Mouse (Mus musculus) stomach, postnatal 0 days (tissue): ENCODE measurements at regions not wholly inside any gene's neighbourhood (a gene's known extent, or its start where the extent isn't known, plus 50 kb on each side); places are given as distances from the start of the nearest gene placed in this dataset.

Experiments used
- ATAC-seq: fragments of 200-750 bp; cut with Nextera tagmentation; 2 replicates; pipeline ENCODE4 v1.8.0; 2017; ENCODE audit not compliant: low FRiP score, low TSS enrichment
- DNase-seq: peaks from one replicate; pipeline ENCODE4 v3.0.0-alpha.2; 2016; ENCODE audit warnings: low spot score
- H3K27ac ChIP-seq: fragments of 300-500 bp; sonication (generic); replicated peaks from 2 replicates; pipeline ENCODE4 v1.5.1; 2014; ENCODE audit warnings: mild to moderate bottlenecking, control low read depth
- H3K27me3 ChIP-seq: fragments of 300-500 bp; sonication (generic); 2 replicates; pipeline ENCODE4 v1.6.1; 2014; ENCODE audit warnings: low read length; ENCODE audit not compliant: control insufficient read depth, insufficient read depth
- H3K36me3 ChIP-seq: fragments of 300-500 bp; sonication (generic); 2 replicates; pipeline ENCODE4 v1.6.1; 2014; ENCODE audit warnings: low read length, mixed read lengths; ENCODE audit not compliant: control insufficient read depth, insufficient read depth
- H3K4me1 ChIP-seq: fragments of 300-500 bp; sonication (generic); replicated peaks from 2 replicates; pipeline ENCODE4 v1.6.1; 2014; ENCODE audit warnings: antibody characterized with exemption; ENCODE audit not compliant: control insufficient read depth, insufficient read depth
- H3K4me2 ChIP-seq: fragments of 300-500 bp; sonication (generic); replicated peaks from 2 replicates; pipeline ENCODE4 v1.6.1; 2014; ENCODE audit warnings: low read depth, mild to moderate bottlenecking, control low read depth, moderate library complexity
- H3K4me3 ChIP-seq: fragments of 300-500 bp; sonication (generic); 2 replicates; pipeline ENCODE4 v1.5.1; 2014; ENCODE audit warnings: low read depth, low read length, control low read depth
- H3K9ac ChIP-seq: fragments of 300-500 bp; sonication (generic); 2 replicates; pipeline ENCODE4 v1.6.1; 2014; ENCODE audit warnings: mild to moderate bottlenecking, low read length, control low read depth, mixed read lengths
- H3K9me3 ChIP-seq: fragments of 300-500 bp; sonication (generic); 2 replicates; pipeline ENCODE4 v1.6.1; 2016; ENCODE audit warnings: low read length; ENCODE audit not compliant: control insufficient read depth
- CTCF ChIP-seq: IDR thresholded peaks from 2 replicates; pipeline ENCODE4 v1.5.1; 2016; ENCODE audit warnings: antibody characterized with exemption, low read depth, mild to moderate bottlenecking, moderate library complexity
- EP300 ChIP-seq: optimal IDR thresholded peaks from 2 replicates; pipeline ENCODE3; 2016; ENCODE audit warnings: antibody characterized with exemption
- WGBS: fragments of 180-500 bp; shearing (Covaris S2); extraction: QIAGEN DNeasy Blood & Tissue Kit; methylation state at CpG from one replicate; pipeline ENCODE4 v1.1.7; 2014; 5-methylcytosine and 5-hydroxymethylcytosine counted together

DNA sequence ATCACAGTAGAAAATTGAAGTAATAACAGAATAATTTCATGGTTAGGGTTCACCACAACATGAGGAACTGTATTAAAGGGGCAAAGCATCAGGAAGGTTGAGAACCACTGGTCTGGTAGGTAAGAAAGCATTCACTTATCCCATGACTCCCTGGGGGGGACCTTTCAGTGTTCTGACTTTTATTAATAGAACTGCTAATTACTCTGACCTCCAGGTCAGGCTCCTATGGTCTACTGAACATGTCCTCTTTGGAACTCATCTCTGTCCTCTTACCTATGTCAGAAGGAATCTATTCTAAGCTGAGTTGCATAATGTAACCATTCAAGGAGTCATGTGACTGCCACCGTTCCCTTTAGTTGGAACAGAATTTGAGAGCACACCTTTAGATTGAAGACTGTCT lies 65.3 kb upstream of the Igfbp5 start:
- TF ChIP-seq EP300 (no peak), CTCF (no peak)
- H3K4me1 ChIP-seq, result peaks cover 1% of the 10 kb centered on the region; the same call in 1 of the 2 replicates
- no peak overlapping the region for H3K4me3 ChIP-seq
- H3K27me3 ChIP-seq, result no peaks in the 10 kb centered on the region
- DNase-seq (no peak), ATAC-seq (no peak)
- WGBS, result 86% methylated on average over 1 of the region's 1 CpGs
- no peaks in the 10 kb centered on the region for H3K9me3 ChIP-seq
- H3K9ac ChIP-seq, result no peak overlapping the region
- no peaks in the 10 kb centered on the region for H3K36me3 ChIP-seq
- H3K4me2 ChIP-seq, result no peak overlapping the region
- no peak overlapping the region for H3K27ac ChIP-seq

GRCm38 (mm10) chr1:72936681-72937465 lies 62.2 kb upstream of the Igfbp5 start:
- Histone ChIP-seq H3K27ac (no peak overlapping the region), H3K4me2 (no peak overlapping the region), H3K4me3 (no peak overlapping the region), H3K27me3 (no peaks in the 10 kb centered on the region), H3K36me3 (no peaks in the 10 kb centered on the region), H3K4me1 (no peaks in the 10 kb centered on the region), H3K9ac (no peak overlapping the region), H3K9me3 (no peaks in the 10 kb centered on the region)
- WGBS, result 92% methylated on average over 5 of the region's 5 CpGs
- no peak for TF ChIP-seq CTCF
- TF ChIP-seq EP300, result no peak
- ATAC-seq (no peak), DNase-seq (no peak)

- Histone ChIP-seq H3K27ac (no peak overlapping the region), H3K9ac (no peak overlapping the region), H3K4me1 (no peaks in the 10 kb centered on the region), H3K36me3 (no peaks in the 10 kb centered on the region), H3K4me2 (no peak overlapping the region), H3K9me3 (no peaks in the 10 kb centered on the region), H3K27me3 (no peaks in the 10 kb centered on the region), H3K4me3 (no peak overlapping the region)
- TF ChIP-seq EP300, result no peak
- TF ChIP-seq CTCF, result no peak
- DNase-seq, result no peak
- WGBS, result 45% methylated on average over 5 of the region's 5 CpGs
- no peak for ATAC-seq
These were observed 61.5 kb upstream of the Igfbp5 start for GRCm38 (mm10) chr1:72936231-72936630.

DNA sequence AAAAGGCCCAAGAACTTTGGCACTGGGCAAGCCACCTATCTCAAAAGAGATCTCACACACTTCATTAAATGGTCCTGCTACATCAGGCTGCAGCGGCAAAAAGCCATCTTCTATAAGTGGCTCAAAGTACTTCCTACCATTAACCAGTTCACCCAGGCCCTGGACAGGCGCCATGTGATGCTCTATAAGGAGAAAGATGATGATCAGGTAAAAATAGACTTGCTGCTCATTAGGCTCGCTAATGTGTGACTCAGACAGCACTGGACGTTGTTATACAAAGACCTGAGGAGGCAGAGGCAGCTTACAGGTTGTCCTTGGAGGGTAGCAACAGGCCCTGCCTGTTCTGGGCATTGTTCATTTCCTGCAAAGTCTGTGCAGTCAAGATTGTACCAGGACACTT lies 60.4 kb upstream of the Igfbp5 start:
- H3K36me3 ChIP-seq, result no peaks in the 10 kb centered on the region
- no peaks in the 10 kb centered on the region for H3K4me1 ChIP-seq
- no peak overlapping the region for H3K27ac ChIP-seq
- H3K27me3 ChIP-seq, result no peaks in the 10 kb centered on the region
- no peak overlapping the region for H3K9ac ChIP-seq
- no peak for ATAC-seq
- H3K4me3 ChIP-seq, result no peak overlapping the region
- 70% methylated on average over 4 of the region's 4 CpGs for WGBS
- H3K4me2 ChIP-seq, result no peak overlapping the region
- no peak for TF ChIP-seq EP300
- TF ChIP-seq CTCF, result no peak
- DNase-seq, result no peak
- no peaks in the 10 kb centered on the region for H3K9me3 ChIP-seq

GRCm38 (mm10) chr1:72929774-72930173 lies 55.1 kb upstream of the Igfbp5 start:
- no peak overlapping the region for H3K4me2 ChIP-seq
- no peak overlapping the region for H3K27ac ChIP-seq
- no peak overlapping the region for H3K4me3 ChIP-seq
- DNase-seq (peak; percentile 30), ATAC-seq (no peak)
- H3K9ac ChIP-seq, result no peak overlapping the region
- H3K36me3 ChIP-seq, result no peaks in the 10 kb centered on the region
- no peaks in the 10 kb centered on the region for H3K27me3 ChIP-seq
- WGBS, result 46% methylated on average over 4 of the region's 4 CpGs
- TF ChIP-seq EP300, result no peak
- TF ChIP-seq CTCF, result no peak
- H3K4me1 ChIP-seq, result no peaks in the 10 kb centered on the region
- no peaks in the 10 kb centered on the region for H3K9me3 ChIP-seq
